Mouse (Mus musculus) forelimb bud, embryonic 11.5 days (tissue): ENCODE measurements around the gene Lyve1.

Source experiments
- DNase-seq: peaks from one replicate; pipeline ENCODE4 v3.0.0-alpha.2; 2012; ENCODE audit warnings: low read depth, low spot score

Gene Lyve1

GRCm38 (mm10) chr7:110809585-110810557, 53.2 kb downstream of the Lyve1 start:
- no peak for DNase-seq

GRCm38 (mm10) chr7:110808962-110809361, 54.1 kb downstream of the Lyve1 start:
- no peak for DNase-seq

DNA sequence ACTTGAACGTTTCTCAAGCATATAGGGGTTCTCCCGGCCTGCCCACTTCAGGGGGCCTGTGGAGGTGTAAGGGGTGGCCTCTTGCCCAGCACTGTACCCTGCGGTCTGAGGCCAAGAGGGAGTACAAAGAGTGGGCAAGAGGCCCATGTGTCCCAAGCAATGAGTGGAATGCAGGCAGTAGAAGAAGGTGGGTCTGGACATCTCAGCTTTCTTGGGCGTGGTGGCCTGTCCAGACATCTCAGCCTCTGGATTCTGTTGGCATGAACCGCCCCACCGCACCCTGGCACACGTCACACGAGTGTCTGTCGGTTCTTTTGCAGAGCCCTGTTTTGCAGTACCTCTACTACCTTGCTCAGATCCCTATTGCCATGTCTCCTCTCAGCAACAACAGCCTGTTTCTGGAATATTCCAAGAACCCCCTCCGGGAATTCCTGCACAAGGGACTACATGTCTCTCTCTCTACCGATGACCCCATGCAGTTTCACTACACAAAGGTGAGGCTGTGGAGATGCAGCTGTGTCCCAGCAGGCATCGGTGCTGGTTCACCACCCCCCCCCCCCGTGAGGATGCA, 55.5 kb downstream of the Lyve1 start:
- no peak for DNase-seq

GRCm38 (mm10) chr7:110804266-110804665, 58.8 kb downstream of the Lyve1 start:
- no peak for DNase-seq

DNA sequence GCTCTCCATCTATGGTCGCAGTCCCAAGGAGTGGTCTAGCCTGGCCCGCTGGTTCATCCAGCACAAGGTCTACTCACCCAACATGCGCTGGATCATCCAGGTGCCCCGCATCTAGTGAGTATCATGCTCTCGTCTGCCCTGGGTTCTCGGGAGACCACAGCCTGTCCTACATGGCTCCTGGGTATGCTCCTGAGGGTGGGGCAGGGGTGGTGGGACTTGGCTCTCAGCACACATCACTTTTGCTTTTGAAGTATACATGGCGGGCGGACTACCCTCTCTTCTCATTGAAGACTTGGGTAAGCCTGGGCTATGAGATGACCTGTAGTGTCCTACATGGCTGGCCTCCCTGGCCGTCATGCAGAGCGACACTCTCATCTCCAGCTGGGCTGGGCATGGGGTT, 59.9 kb downstream of the Lyve1 start:
- no peak for DNase-seq

- peak; percentile 80 for DNase-seq
Measured at GRCm38 (mm10) chr7:110801028-110801427, 62.0 kb downstream of the Lyve1 start.
